Mouse (Mus musculus) midbrain, embryonic 13.5 days (tissue): ENCODE measurements at regions not wholly inside any gene's neighbourhood (a gene's known extent, or its start where the extent isn't known, plus 50 kb on each side); places are given as distances from the start of the nearest gene placed in this dataset.

Experiments used
- ATAC-seq: fragments of 200-750 bp; cut with Nextera tagmentation; 2 replicates; pipeline ENCODE4 v1.8.0; 2017; ENCODE audit warnings: mild to moderate bottlenecking, moderate TSS enrichment, moderate library complexity
- H3K27ac ChIP-seq: fragments of 300-500 bp; sonication (generic); 2 replicates; pipeline ENCODE4 v1.5.1; 2015; ENCODE audit warnings: inconsistent platforms, mild to moderate bottlenecking, moderate library complexity
- H3K27me3 ChIP-seq: fragments of 300-500 bp; sonication (generic); 2 replicates; pipeline ENCODE4 v1.6.1; 2015; ENCODE audit warnings: mild to moderate bottlenecking, inconsistent platforms
- H3K36me3 ChIP-seq: fragments of 300-500 bp; sonication (generic); 2 replicates; pipeline ENCODE4 v1.6.1; 2015; ENCODE audit warnings: mild to moderate bottlenecking, inconsistent platforms
- H3K4me1 ChIP-seq: fragments of 300-500 bp; sonication (generic); replicated peaks from 2 replicates; pipeline ENCODE4 v1.6.1; 2015; ENCODE audit warnings: inconsistent platforms
- H3K4me2 ChIP-seq: fragments of 300-500 bp; sonication (generic); replicated peaks from 2 replicates; pipeline ENCODE4 v1.6.1; 2015; ENCODE audit warnings: moderate library complexity, mild to moderate bottlenecking, inconsistent platforms
- H3K4me3 ChIP-seq: fragments of 300-500 bp; sonication (generic); replicated peaks from 2 replicates; pipeline ENCODE4 v1.5.1; 2015; ENCODE audit warnings: mild to moderate bottlenecking, inconsistent platforms
- H3K9ac ChIP-seq: fragments of 300-500 bp; sonication (generic); replicated peaks from 2 replicates; pipeline ENCODE4 v1.6.1; 2015; ENCODE audit warnings: mild to moderate bottlenecking, inconsistent platforms
- H3K9me3 ChIP-seq: fragments of 300-500 bp; sonication (generic); 2 replicates; pipeline ENCODE4 v1.6.1; 2016; ENCODE audit warnings: mild to moderate bottlenecking, inconsistent platforms
- WGBS: fragments of 180-500 bp; shearing (Covaris S2); methylation state at CpG from one replicate; pipeline ENCODE4 v1.1.7; 2015; 5-methylcytosine and 5-hydroxymethylcytosine counted together

DNA sequence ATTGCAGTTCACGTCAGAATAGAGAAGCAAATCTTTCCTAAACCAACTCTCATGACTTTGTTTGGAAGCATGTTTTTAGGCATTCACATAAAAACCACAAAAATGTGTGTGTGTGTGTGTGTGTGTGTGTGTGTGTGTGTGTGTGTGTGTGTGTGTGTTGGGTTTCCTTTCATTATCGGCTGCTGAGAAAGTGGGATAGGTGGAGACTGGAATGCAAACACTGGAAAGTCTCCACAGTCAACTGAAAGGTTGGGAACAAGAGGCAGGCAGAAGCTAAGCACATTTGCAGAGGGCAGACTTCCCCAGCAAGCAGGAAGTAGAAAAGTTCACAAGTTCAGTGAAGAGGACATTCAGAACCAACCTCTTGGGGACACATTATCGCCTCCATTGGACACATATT, 176.5 kb downstream of the Tmsb4x start:
- Histone ChIP-seq H3K27ac (no peak overlapping the region), H3K9ac (no peak overlapping the region), H3K4me2 (no peak overlapping the region), H3K27me3 (peaks cover 47% of the 10 kb centered on the region), H3K36me3 (no peaks in the 10 kb centered on the region), H3K4me3 (no peak overlapping the region), H3K4me1 (no peaks in the 10 kb centered on the region), H3K9me3 (no peaks in the 10 kb centered on the region)
- no peak for ATAC-seq
- 63% methylated on average over 3 of the region's 3 CpGs for WGBS

DNA sequence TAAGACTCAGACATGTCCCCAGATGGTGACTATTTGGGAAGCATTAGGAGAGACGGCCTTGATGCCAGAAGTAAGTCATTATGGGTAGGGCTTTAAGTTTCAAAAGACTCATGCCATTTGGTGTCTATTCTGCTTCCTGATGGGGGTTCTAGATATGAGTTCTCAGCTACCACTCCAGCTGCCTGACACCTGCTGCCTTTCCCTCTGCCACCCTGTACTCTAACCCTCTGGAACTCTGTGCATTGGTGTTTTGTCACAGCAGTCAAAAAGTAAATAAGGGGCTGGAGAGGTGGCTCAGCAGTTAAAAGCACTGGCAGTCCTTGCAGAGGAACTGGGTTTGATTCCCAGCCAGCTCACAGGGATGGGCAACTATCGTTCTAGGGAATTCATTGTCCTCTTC, 177.6 kb downstream of the Tmsb4x start:
- no peak overlapping the region for H3K27ac ChIP-seq
- no peak overlapping the region for H3K4me3 ChIP-seq
- no peak overlapping the region for H3K9ac ChIP-seq
- ATAC-seq, result no peak
- no peaks in the 10 kb centered on the region for H3K9me3 ChIP-seq
- 82% methylated on average over 2 of the region's 2 CpGs for WGBS
- H3K27me3 ChIP-seq, result peaks cover 37% of the 10 kb centered on the region; the same call in 1 of the 2 replicates
- no peak overlapping the region for H3K4me2 ChIP-seq
- no peaks in the 10 kb centered on the region for H3K36me3 ChIP-seq
- no peaks in the 10 kb centered on the region for H3K4me1 ChIP-seq

DNA sequence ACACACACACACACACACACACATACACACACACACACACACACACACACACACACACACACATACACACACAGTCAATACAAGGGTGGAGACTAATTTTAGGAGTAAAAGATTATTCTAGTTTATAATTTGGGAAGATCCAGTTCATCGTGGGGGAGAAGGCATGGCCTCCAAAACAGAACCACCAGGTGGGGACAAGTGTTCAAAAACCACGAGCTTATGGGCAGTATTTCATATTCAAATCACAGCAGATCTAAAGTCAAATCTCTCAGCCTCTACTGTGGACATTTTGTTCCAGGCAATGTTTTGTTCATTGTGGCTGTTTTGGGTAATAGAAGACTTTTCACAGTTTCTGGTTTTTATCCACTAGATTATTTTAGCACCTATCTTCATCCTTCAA, 193.5 kb downstream of the Tmsb4x start:
- WGBS, result 76% methylated on average over 2 of the region's 2 CpGs
- no peak for ATAC-seq
- Histone ChIP-seq H3K4me1 (no peaks in the 10 kb centered on the region), H3K4me2 (no peak overlapping the region), H3K27ac (no peak overlapping the region), H3K36me3 (no peaks in the 10 kb centered on the region), H3K27me3 (peaks cover 48% of the 10 kb centered on the region), H3K4me3 (no peak overlapping the region), H3K9ac (no peak overlapping the region), H3K9me3 (no peaks in the 10 kb centered on the region)

DNA sequence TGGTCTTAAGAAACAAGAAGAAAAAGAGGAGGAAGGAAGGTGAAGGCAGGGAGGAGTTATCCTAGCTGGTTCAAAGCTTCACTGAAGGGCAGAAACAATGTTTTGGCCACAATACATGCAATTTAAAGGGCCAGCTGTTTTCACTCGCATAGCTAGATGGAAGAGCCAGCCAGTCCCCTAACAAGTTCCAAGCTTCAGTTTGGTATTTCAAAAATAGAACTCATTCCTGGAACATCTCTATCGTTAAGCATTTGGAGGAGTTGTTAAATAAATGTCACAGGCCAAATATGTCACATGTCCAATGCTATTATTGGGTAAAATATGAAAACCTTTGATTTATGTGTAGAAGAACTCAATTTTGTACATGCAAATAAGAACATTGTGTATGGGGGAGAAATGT, 194.8 kb downstream of the Tmsb4x start:
- Histone ChIP-seq H3K9ac (no peak overlapping the region), H3K4me2 (no peak overlapping the region)
- WGBS, result 69% methylated on average over 2 of the region's 2 CpGs

DNA sequence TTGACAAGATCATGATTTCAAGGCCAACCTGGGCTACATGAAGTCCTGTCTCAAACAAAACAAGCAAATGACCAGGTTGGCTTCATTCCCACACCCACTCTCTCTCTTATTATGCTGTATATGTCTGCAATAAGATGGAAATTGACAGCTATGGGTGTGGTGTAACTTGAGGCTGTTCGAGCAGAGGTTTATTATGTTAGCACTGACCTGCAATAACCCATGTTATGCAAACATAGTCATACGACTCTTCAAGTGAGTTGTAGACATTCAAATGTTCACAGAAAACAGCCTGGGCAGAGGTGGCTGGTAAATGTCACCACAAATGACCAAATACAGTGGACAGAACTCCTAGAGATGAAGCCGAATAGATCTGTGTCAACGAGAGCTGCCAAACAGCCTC, 196.2 kb downstream of the Tmsb4x start:
- Histone ChIP-seq H3K36me3 (no peaks in the 10 kb centered on the region), H3K27ac (no peak overlapping the region), H3K4me1 (no peaks in the 10 kb centered on the region), H3K4me3 (no peak overlapping the region), H3K9me3 (no peaks in the 10 kb centered on the region), H3K9ac (no peak overlapping the region), H3K27me3 (peaks cover 41% of the 10 kb centered on the region), H3K4me2 (no peak overlapping the region)
- WGBS, result 83% methylated on average over 4 of the region's 4 CpGs
- no peak for ATAC-seq

More for the DNA sequence above, 194.8 kb downstream of the Tmsb4x start:
- Histone ChIP-seq H3K27me3 (peaks cover 45% of the 10 kb centered on the region), H3K9me3 (no peaks in the 10 kb centered on the region), H3K4me3 (no peak overlapping the region), H3K36me3 (no peaks in the 10 kb centered on the region), H3K27ac (no peak overlapping the region), H3K4me1 (no peaks in the 10 kb centered on the region)
- no peak for ATAC-seq

DNA sequence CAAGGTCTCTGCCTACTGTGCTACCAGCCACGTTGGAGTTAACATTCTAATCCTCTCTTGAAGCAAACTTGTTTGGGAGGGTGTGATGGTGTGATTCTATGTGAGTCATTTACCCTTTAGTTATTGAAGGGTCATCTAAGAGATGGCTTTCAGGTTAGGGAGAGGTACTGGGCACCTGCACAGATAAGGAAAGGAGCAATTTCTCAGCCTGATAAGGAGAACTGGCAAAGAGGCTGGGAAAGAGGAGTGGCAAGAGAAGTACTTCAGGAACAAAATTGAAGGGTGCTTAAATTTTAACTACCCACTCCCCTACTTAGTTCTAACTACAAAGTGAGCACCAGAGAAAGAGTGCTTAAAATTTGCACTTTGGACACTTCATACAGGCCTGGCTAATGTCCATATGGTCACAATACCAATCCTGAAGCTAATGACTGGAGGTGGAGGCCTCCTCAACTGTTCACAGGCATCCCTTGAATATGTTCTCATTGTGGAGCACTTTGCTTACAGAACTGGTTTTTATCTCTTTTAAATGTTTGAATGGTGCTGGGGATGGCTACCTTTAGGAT, 197.1 kb downstream of the Tmsb4x start:
- Histone ChIP-seq H3K4me2 (no peak overlapping the region), H3K27me3 (peaks cover 41% of the 10 kb centered on the region), H3K36me3 (no peaks in the 10 kb centered on the region), H3K9ac (no peak overlapping the region), H3K4me1 (no peaks in the 10 kb centered on the region), H3K4me3 (no peak overlapping the region), H3K9me3 (no peaks in the 10 kb centered on the region), H3K27ac (no peak overlapping the region)
- ATAC-seq, result no peak
- 75% methylated on average over 1 of the region's 1 CpGs for WGBS

DNA sequence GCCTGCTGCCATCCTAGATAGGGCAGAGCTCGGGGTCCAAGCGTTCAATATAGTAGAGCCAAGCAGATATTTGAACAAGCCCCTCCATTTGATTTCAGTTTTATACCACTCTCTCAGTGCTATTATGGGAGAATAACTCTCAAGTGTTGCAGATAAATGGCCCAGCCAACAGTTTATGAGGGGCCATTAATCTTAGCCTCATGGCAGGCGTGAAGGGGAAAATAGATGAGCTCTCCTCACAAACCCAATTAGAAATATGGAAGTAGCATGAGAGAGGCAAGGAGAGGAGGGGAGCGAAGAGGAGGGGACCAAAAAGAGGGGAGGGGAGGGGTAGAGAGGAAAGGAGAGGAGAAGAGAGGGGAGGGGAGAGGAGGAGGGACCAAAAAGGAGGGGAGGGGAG, 213.3 kb downstream of the Tmsb4x start:
- no peak overlapping the region for H3K27ac ChIP-seq
- no peak for ATAC-seq
- no peaks in the 10 kb centered on the region for H3K36me3 ChIP-seq
- H3K4me3 ChIP-seq, result no peak overlapping the region
- H3K4me1 ChIP-seq, result no peaks in the 10 kb centered on the region
- H3K27me3 ChIP-seq, result peaks cover 34% of the 10 kb centered on the region
- WGBS, result 93% methylated on average over 4 of the region's 4 CpGs
- no peak overlapping the region for H3K4me2 ChIP-seq
- H3K9ac ChIP-seq, result no peak overlapping the region
- no peaks in the 10 kb centered on the region for H3K9me3 ChIP-seq

DNA sequence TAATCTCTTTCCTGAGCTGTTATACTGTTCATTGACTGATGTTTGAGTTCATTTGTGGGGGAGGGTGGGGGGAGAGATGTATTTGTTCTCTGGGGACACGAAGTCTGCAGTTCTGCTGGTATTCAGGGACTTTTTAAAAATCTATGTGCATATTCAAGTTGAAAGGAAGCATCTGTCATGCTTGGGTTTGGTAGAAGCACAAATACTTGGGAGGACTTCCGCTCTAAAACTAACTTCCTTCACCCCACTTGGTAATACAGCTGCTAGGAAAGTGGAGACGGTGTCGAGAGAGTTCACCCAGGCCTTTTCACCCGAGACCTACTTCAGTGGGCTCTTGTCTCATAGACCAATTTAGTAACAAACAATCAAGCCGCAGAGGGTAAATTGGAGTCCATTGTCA, 228.1 kb downstream of the Tmsb4x start:
- Histone ChIP-seq H3K27ac (no peak overlapping the region), H3K4me3 (no peak overlapping the region), H3K27me3 (peaks cover 38% of the 10 kb centered on the region; the same call in 1 of the 2 replicates), H3K36me3 (no peaks in the 10 kb centered on the region), H3K9me3 (no peaks in the 10 kb centered on the region), H3K4me2 (no peak overlapping the region), H3K9ac (no peak overlapping the region), H3K4me1 (no peaks in the 10 kb centered on the region)
- WGBS, result 80% methylated on average over 6 of the region's 6 CpGs
- ATAC-seq, result no peak

DNA sequence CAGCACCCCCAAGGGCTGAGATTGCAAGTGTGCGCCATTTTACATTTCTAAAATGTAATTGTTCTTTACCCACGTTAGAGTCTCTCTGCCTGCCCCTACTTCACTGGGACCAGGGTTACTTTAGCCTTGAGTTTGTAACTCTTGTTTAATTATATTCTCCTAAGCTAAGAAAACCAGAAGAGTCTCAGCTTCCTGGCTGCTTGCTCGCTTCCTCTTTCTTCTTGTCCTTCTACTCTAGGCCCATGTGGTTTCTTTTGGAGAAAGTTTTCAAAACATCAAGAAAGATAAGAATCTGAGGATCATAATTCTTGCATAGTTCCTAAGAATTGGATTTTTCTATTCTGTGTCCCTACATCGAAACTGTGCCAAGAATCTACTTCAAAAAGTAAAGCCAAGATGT, 228.6 kb downstream of the Tmsb4x start:
- Histone ChIP-seq H3K36me3 (no peaks in the 10 kb centered on the region), H3K4me1 (no peaks in the 10 kb centered on the region), H3K9ac (no peak overlapping the region), H3K27ac (no peak overlapping the region), H3K4me2 (no peak overlapping the region), H3K4me3 (no peak overlapping the region), H3K27me3 (peaks cover 38% of the 10 kb centered on the region; the same call in 1 of the 2 replicates), H3K9me3 (no peaks in the 10 kb centered on the region)
- no peak for ATAC-seq
- 79% methylated on average over 4 of the region's 4 CpGs for WGBS

DNA sequence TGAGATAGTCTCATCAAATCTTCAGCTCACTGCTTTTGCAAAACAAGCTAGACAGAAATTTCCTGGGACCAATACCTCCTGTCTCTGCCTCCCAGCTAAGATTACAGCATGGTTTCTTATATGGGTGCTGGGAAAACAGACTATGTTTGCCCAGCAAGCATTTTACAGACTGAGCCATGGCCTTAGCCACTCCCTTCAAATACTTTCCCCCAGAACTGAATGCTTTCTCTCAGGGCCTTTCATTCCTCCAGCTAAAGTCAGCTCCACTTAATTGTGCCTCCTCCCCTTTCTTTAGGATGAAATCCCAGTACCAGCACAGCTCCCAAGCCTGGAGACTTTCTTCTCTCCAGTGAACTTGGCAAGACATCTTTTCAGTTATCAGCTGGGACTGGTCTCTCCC, 232.1 kb downstream of the Tmsb4x start:
- no peaks in the 10 kb centered on the region for H3K36me3 ChIP-seq
- no peak for ATAC-seq

DNA sequence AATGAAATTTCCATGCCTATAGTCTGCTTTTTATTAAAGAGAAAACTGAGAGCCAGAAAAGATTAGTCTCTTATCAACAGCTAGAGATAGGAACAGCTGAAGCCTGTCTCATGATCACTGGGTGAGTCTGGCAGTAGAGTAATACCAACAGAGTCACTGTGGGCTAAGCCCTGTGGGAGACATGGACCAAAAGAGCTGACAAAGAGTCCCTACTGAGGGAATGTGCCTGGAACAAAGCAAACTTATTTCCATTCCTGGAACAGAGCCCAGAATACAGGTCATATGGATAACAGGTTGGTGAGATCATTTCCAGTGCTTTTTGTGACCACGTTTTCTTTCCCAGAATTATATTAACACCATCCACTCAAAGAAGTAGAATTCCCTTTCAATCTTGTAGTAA, 237.4 kb downstream of the Tmsb4x start:
- 23% methylated on average over 1 of the region's 1 CpGs for WGBS
- ATAC-seq, result peak; percentile 83
- H3K4me3 ChIP-seq, result no peak overlapping the region
- H3K36me3 ChIP-seq, result no peaks in the 10 kb centered on the region
- H3K27me3 ChIP-seq, result peaks cover 25% of the 10 kb centered on the region
- H3K9me3 ChIP-seq, result no peaks in the 10 kb centered on the region
- H3K27ac ChIP-seq, result peak overlapping the region; percentile 44; the same call in 1 of the 2 replicates
- H3K4me1 ChIP-seq, result no peaks in the 10 kb centered on the region
- no peak overlapping the region for H3K4me2 ChIP-seq
- H3K9ac ChIP-seq, result no peak overlapping the region

More for the DNA sequence above, 232.1 kb downstream of the Tmsb4x start:
- no peaks in the 10 kb centered on the region for H3K4me1 ChIP-seq
- no peak overlapping the region for H3K4me3 ChIP-seq
- H3K9me3 ChIP-seq, result no peaks in the 10 kb centered on the region
- H3K4me2 ChIP-seq, result no peak overlapping the region
- peaks cover 27% of the 10 kb centered on the region; the same call in 1 of the 2 replicates for H3K27me3 ChIP-seq
- H3K9ac ChIP-seq, result no peak overlapping the region
- no peak overlapping the region for H3K27ac ChIP-seq

DNA sequence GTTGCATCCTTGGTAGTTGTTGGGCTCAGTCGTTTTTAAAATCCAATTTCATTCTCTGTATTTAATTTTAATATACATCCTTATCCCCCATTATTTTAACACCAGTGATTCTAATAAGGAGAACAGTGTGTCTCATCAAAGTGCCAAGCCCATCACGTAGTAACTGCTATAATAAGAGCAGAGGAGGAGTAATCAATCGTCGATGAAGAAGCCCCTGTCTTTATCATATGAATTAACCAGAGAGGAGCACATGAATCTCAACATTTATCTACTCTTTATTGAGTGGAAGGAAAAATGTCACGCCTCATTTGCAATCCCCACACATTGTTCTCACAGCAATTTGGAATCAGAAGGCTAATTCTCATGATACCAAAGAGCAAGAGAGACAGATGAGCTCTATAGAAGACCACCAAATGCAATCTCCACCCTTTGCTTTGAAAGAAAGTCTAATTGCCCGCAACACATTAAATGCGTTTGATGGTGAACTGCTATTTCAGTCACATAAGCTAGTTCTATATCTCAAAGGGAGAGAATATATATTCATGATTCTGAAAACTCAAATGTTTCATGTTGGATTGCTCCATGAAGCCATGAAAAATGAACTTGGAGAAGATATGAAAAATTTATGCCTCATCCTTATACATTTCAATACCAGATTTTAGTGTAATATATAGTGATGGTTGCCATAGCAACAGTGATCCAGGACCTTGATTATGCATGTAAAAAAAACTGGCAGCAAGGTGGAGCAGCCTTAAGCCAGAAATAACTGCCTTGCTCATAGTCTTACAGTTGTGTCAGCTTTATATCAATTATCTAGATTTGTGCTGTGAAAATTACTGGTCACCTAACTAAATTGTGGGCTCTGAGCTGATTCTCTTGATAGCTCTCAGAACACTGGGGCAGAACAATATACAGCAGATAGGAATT, 244.2 kb downstream of the Tmsb4x start:
- H3K4me2 ChIP-seq, result no peak overlapping the region
- WGBS, result 58% methylated on average over 7 of the region's 7 CpGs
- H3K9ac ChIP-seq, result no peak overlapping the region
- H3K9me3 ChIP-seq, result no peaks in the 10 kb centered on the region
- H3K4me3 ChIP-seq, result no peak overlapping the region
- H3K27me3 ChIP-seq, result peaks cover 30% of the 10 kb centered on the region
- no peaks in the 10 kb centered on the region for H3K4me1 ChIP-seq
- ATAC-seq, result peak; percentile 48; the same call in 1 of the 2 replicates
- peak overlapping the region; percentile 35 for H3K27ac ChIP-seq
- no peaks in the 10 kb centered on the region for H3K36me3 ChIP-seq
